Mouse (Mus musculus) heart, postnatal 0 days (tissue): Measurements from ENCODE around the gene Olfr522. TPM values are rescaled to one million over a fixed set of nuclear protein-coding genes. Genes with fewer than 3 reads are reported as not detected.

Experiments used
- ATAC-seq: fragments of 200-750 bp; cut with Nextera tagmentation; 2 replicates; pipeline ENCODE4 v1.8.0; 2017; ENCODE audit warnings: low read depth, moderate number of reproducible peaks, moderate library complexity; ENCODE audit not compliant: insufficient read depth
- DNase-seq: peaks from one replicate; pipeline ENCODE4 v3.0.0-alpha.2; 2016; ENCODE audit warnings: low spot score
- H3K27ac ChIP-seq: fragments of 300-500 bp; sonication (generic); 2 replicates; pipeline ENCODE4 v1.5.1; 2014; ENCODE audit warnings: low read depth, mild to moderate bottlenecking
- H3K27me3 ChIP-seq: fragments of 300-500 bp; sonication (generic); 2 replicates; pipeline ENCODE4 v1.6.1; 2014; ENCODE audit warnings: low read length, mixed read lengths; ENCODE audit not compliant: control insufficient read depth, insufficient read depth
- H3K36me3 ChIP-seq: fragments of 300-500 bp; sonication (generic); replicated peaks from 2 replicates; pipeline ENCODE4 v1.6.1; 2014; ENCODE audit warnings: low read length, mixed read lengths; ENCODE audit not compliant: control insufficient read depth, insufficient read depth
- H3K4me1 ChIP-seq: fragments of 300-500 bp; sonication (generic); 2 replicates; pipeline ENCODE4 v1.6.1; 2014; ENCODE audit warnings: antibody characterized with exemption; ENCODE audit not compliant: control insufficient read depth, insufficient read depth
- H3K4me2 ChIP-seq: fragments of 300-500 bp; sonication (generic); 2 replicates; pipeline ENCODE4 v1.6.1; 2014; ENCODE audit warnings: low read depth, mild to moderate bottlenecking, low read length, moderate library complexity
- H3K4me3 ChIP-seq: fragments of 300-500 bp; sonication (generic); 2 replicates; pipeline ENCODE4 v1.5.1; 2014; ENCODE audit warnings: low read depth, low read length
- H3K9ac ChIP-seq: fragments of 300-500 bp; sonication (generic); replicated peaks from 2 replicates; pipeline ENCODE4 v1.6.1; 2014; ENCODE audit warnings: low read depth, low read length, mixed read lengths
- H3K9me3 ChIP-seq: fragments of 300-500 bp; sonication (generic); replicated peaks from 2 replicates; pipeline ENCODE4 v1.6.1; 2016; ENCODE audit warnings: low read length; ENCODE audit not compliant: control insufficient read depth
- CTCF ChIP-seq: IDR thresholded peaks from 2 replicates; pipeline ENCODE4 v1.5.1; 2016; ENCODE audit warnings: antibody characterized with exemption, control low read depth, low read depth
- EP300 ChIP-seq: IDR thresholded peaks from 2 replicates; pipeline ENCODE4 v1.6.1; 2016; ENCODE audit warnings: antibody characterized with exemption, low read depth
- WGBS: fragments of 180-500 bp; shearing (Covaris S2); extraction: QIAGEN DNeasy Blood & Tissue Kit; methylation state at CpG from one replicate; pipeline ENCODE4 v1.1.7; 2014; 5-methylcytosine and 5-hydroxymethylcytosine counted together
- polyA plus RNA-seq: library from polyadenylated mRNA; unstranded; fragments of >200 nt; fragmentation: Nextera tagmentation; extraction: Ambion mirVana; gene quantifications from 2 replicates; pipeline ENCODE4 v1.2.1, GENCODE M21; 2015
- total RNA-seq: library from RNA; depleted of rRNA; stranded (reverse); fragments of >200 nt; gene quantifications from 2 replicates; pipeline ENCODE4 v1.2.3, GENCODE M21; 2014; ENCODE audit warnings: low replicate concordance

Olfr522 gene
- total and polyA plus RNA-seq, 2 experiments from 2014 or later: not detected

DNA sequence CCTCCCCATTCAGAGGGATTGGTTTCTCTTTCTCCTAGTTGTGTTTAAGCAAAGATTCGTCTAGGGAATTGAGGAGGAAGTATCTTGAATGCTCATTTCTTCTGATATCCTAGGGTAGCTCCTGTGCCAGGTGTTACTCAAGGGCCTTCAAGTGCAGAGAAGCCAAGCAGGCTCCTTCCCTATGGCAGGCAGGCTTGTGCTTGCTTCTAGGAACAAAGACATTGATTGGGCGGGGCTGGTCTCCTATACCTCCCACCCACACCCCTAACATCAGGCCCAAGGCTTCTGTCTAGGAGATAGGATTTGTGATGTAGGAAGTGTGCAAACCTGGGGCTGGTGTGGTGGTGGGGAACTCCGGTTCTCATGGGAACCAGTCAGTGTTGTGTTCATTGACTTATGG lies 37.6 kb downstream of the Olfr522 start:
- Histone ChIP-seq H3K9ac (no peak overlapping the region), H3K4me3 (no peak overlapping the region), H3K27me3 (no peaks in the 10 kb centered on the region), H3K36me3 (peaks cover 11% of the 10 kb centered on the region), H3K4me2 (no peak overlapping the region), H3K9me3 (no peaks in the 10 kb centered on the region), H3K27ac (no peak overlapping the region), H3K4me1 (peaks cover 6% of the 10 kb centered on the region; the same call in 1 of the 2 replicates)
- 94% methylated on average over 3 of the region's 3 CpGs for WGBS
- no peak for DNase-seq
- ATAC-seq: no peak
- no peak for TF ChIP-seq EP300

GRCm38 (mm10) chr7:140126022-140126350 lies 38.6 kb downstream of the Olfr522 start:
- WGBS: 6% methylated on average over 5 of the region's 5 CpGs
- Histone ChIP-seq H3K4me3 (peak overlapping the region; percentile 72), H3K27me3 (no peaks in the 10 kb centered on the region), H3K4me2 (peak overlapping the region; percentile 86), H3K9ac (peak overlapping the region; percentile 68), H3K4me1 (peaks cover 6% of the 10 kb centered on the region; the same call in 1 of the 2 replicates), H3K9me3 (no peaks in the 10 kb centered on the region), H3K36me3 (peaks cover 11% of the 10 kb centered on the region), H3K27ac (no peak overlapping the region)
- TF ChIP-seq EP300 (no peak), CTCF (no peak)
- DNase-seq: no peak
- no peak for ATAC-seq

DNA sequence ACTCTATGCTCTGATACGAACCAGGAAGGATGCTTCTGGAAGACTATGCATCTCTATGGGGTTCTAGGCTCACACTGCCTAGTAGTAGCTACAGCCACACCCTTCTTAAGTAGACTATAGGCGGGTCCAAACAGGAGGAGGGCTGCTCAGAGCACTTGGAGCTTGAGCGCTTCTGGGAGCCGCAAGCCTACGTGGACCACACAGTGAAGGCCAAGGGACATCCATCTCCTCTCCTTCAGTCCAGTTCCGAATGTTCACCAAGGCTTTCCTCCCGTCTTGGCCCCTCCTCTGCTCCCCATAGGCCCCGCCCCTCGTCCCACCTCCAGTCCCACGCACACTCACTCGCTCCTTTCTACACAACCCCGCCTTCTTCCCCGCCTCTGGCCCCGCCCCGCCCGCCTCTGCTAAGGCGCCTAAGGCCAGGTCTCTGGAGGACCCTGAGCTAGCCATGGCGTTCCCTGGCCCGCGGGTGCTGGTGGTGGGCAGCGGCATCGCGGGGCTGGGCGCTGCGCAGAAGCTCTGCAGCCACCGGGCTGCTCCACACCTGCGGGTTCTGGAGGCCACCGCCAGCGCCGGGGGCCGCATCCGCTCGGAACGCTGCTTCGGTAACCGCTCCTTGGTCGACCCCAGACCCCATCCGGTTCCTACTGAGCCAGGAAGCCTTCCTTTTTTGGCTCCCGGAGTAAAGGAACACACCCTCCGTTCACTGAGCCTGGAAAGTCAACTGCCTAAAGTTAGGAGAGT lies 39.1 kb downstream of the Olfr522 start:
- no peaks in the 10 kb centered on the region for H3K27me3 ChIP-seq
- H3K9me3 ChIP-seq: no peaks in the 10 kb centered on the region
- H3K4me3 ChIP-seq: peak overlapping the region; percentile 72
- H3K9ac ChIP-seq: peak overlapping the region; percentile 68
- peak overlapping the region; percentile 86 for H3K4me2 ChIP-seq
- H3K36me3 ChIP-seq: peaks cover 10% of the 10 kb centered on the region
- DNase-seq (peak; percentile 88), ATAC-seq (peak; percentile 97)
- no peak overlapping the region; the same call in 1 of the 2 replicates for H3K27ac ChIP-seq
- peaks cover 6% of the 10 kb centered on the region; the same call in 1 of the 2 replicates for H3K4me1 ChIP-seq
- TF ChIP-seq EP300 (no peak), CTCF (no peak)
- 2% methylated on average over 40 of the region's 40 CpGs for WGBS

- ATAC-seq (no peak), DNase-seq (no peak)
- TF ChIP-seq EP300: no peak
- no peak for TF ChIP-seq CTCF
- H3K9me3 ChIP-seq: no peaks in the 10 kb centered on the region
- H3K36me3 ChIP-seq: no peaks in the 10 kb centered on the region
- peaks cover 6% of the 10 kb centered on the region; the same call in 1 of the 2 replicates for H3K4me1 ChIP-seq
- no peaks in the 10 kb centered on the region for H3K27me3 ChIP-seq
- 76% methylated on average over 1 of the region's 1 CpGs for WGBS
- H3K4me3 ChIP-seq: no peak overlapping the region
- H3K9ac ChIP-seq: no peak overlapping the region
- no peak overlapping the region for H3K4me2 ChIP-seq
- no peak overlapping the region for H3K27ac ChIP-seq
Measured at GRCm38 (mm10) chr7:140124382-140124781, 40.2 kb downstream of the Olfr522 start.

DNA sequence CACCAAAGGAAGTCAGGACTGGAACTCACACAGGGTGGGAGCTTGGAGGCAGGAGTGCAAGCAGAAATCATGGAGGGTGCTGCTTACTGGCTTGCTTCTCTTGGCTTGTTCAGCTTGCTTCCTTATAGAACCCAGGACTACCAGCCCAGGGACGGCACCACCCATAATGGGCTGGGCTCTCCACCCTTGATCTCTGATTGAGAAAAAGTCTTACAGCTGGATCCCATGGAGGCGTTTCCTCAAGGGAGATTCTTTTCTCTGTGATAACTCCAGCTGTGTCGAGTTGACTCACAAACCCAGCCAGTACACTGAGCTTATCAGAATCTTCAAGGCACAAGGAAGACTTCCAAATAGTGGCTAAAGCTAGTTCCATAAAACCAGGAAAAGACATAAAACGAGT lies 41.8 kb downstream of the Olfr522 start:
- no peak overlapping the region for H3K9ac ChIP-seq
- H3K4me3 ChIP-seq: no peak overlapping the region
- H3K4me2 ChIP-seq: no peak overlapping the region
- H3K4me1 ChIP-seq: peaks cover 6% of the 10 kb centered on the region; the same call in 1 of the 2 replicates
- H3K36me3 ChIP-seq: no peaks in the 10 kb centered on the region
- H3K9me3 ChIP-seq: no peaks in the 10 kb centered on the region
- no peaks in the 10 kb centered on the region for H3K27me3 ChIP-seq
- WGBS: 20% methylated on average over 4 of the region's 4 CpGs
- H3K27ac ChIP-seq: no peak overlapping the region
- DNase-seq (no peak), ATAC-seq (no peak)
- TF ChIP-seq EP300 (no peak), CTCF (no peak)

GRCm38 (mm10) chr7:140121338-140121910 lies 43.1 kb downstream of the Olfr522 start:
- no peak overlapping the region for H3K4me2 ChIP-seq

More at GRCm38 (mm10) chr7:140121338-140121910, 43.1 kb downstream of the Olfr522 start:
- no peak for TF ChIP-seq EP300
- no peak for TF ChIP-seq CTCF
- ATAC-seq: no peak
- H3K4me3 ChIP-seq: no peak overlapping the region
- H3K27ac ChIP-seq: no peak overlapping the region
- DNase-seq: no peak
- peaks cover 10% of the 10 kb centered on the region; the same call in 1 of the 2 replicates for H3K4me1 ChIP-seq
- no peak overlapping the region for H3K9ac ChIP-seq
- 68% methylated on average over 13 of the region's 13 CpGs for WGBS
- no peaks in the 10 kb centered on the region for H3K9me3 ChIP-seq
- no peaks in the 10 kb centered on the region for H3K27me3 ChIP-seq
- no peaks in the 10 kb centered on the region for H3K36me3 ChIP-seq
